Mouse (Mus musculus): ENCODE measurements around the gene Rptor. TPM values are rescaled to one million over a fixed set of nuclear protein-coding genes. Genes with fewer than 3 reads are reported as not detected.
"Not testable (repeated sequence)": the region's sequence is repeated elsewhere in the genome, so short reads cannot be mapped to it uniquely, and the experiment has no call there.

Rptor gene
- total RNA-seq, 1 experiment from 2014 or later = 21.4 TPM

DNA sequence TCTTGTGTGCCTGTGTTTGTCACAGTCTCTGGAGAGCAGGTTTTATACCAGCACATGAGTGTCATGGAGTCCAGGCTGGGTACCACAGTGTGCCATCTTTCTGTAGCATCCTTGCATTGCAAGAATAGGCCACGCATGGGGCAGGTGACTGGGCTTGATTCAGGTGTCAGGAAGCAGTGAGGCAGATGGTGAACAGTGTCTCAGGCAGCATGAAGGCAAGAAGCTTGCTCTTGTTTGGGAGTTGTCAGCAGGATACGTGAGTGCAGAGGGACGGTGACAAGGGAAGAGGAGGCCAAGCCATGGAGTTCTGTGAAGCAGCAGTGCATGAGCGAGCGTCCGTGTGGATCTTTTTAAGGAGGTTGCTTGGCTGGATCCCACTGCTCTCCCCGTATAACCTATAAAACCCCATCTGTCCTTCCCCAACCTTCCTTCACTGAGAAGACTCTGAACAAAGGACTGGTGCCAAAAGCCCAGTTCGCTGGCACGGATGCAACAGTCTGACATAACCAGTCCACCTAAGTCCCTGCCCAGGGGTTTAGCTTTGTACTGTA lies 39.2 kb downstream of the Rptor start:
- no peak for ATAC-seq (ENCODE audit: extremely low read depth, insufficient number of reproducible peaks, low FRiP score, poor library complexity, severe bottlenecking)

DNA sequence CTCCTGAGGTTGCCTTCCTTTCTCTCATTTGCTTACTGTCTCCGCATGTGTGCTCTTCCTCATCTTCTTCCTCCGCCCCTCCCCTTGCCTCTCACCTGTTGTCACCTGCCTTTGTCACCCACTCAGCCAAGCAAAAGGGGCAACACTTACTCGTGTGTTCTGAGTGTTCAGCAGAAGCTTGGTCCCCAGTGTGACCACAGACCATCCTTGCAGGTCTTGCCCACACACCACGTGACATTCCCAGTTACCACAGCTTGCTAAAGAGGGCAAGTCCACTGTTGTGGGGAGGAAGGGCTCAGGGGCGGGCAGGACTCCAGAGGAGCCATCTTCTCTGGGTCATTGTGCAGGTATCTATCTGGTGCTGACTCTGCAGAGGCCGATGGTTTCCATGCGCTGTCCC lies 40.6 kb downstream of the Rptor start:
- ATAC-seq (ENCODE audit: extremely low read depth, insufficient number of reproducible peaks, low FRiP score, poor library complexity, severe bottlenecking) = no peak

DNA sequence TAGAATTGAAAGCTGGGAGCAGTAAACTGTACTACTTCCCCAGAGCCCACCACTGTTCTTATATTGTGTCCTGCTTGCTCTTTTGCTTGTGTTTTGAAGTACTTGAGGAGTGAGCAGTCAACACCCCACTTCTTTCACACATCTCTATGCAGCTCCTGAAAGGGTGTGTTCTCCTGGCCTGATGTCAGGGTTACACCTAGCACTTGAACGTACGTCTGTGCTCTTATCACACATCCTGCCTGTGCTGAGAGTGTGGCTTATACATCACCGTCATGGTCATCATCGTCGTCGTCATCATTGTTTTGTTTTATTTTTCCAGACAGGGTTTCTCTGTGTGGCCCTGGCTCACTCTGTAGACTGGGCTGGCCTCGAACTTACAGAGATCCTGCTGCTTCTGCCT lies 41.4 kb downstream of the Rptor start:
- ATAC-seq (ENCODE audit: extremely low read depth, insufficient number of reproducible peaks, low FRiP score, poor library complexity, severe bottlenecking) = no peak

DNA sequence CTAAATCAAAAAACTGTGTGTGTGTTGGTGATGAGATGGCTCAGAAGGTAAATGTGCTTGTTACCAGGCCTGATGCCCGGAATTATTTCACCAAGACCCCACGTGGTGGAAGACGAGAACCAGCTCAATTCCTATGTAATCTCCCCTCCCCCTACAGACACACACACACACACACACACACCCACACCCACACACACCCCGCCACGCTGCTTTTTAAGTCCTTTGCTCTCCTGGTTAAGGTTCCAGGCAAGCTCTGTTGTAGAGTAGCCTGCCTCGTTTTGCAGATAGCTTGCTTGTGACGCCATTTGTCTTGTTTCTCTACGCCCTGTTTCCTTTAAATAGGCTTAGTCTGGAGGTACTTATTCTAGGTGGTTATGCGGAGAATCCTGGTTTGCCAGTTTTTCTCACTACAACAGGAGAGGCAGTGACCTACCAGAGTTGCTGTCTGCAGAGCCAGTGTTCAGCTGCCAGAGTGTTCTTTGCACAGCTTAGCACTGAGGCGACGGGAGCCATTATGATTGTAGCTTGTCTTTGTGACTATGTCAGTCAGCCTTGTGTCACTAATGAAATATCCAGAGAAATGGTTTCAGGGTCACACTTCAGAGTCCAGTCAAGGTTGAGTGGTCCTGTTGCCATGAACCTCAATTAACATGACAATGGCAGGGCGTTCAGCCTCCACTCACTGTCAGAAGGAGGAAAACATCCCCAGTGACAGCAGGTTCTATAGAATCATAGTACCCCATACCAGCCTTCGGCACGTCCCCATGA lies 42.1 kb downstream of the Rptor start:
- no peak for ATAC-seq (ENCODE audit: extremely low read depth, insufficient number of reproducible peaks, low FRiP score, poor library complexity, severe bottlenecking)

DNA sequence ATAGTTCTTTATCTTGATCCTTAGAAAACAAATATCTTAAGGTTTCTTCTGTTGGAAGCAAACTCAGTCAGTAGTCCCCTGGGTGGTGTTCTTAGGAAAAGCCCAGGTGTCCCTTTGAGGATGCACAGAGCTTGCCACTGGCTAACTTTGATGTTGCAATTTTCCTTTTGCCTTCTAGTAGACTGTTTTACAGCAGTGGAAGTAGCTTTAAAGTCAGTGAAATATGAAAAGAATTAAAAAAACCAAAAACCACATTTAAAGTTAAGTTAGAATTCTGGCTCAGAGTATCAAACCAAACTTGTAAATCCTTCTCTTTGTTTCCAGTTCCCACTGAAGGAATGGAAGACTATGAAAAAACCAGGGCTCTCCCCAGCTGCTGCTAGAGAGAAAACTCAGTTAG lies 47.8 kb downstream of the Rptor start:
- no peak for ATAC-seq (ENCODE audit: extremely low read depth, insufficient number of reproducible peaks, low FRiP score, poor library complexity, severe bottlenecking)

DNA sequence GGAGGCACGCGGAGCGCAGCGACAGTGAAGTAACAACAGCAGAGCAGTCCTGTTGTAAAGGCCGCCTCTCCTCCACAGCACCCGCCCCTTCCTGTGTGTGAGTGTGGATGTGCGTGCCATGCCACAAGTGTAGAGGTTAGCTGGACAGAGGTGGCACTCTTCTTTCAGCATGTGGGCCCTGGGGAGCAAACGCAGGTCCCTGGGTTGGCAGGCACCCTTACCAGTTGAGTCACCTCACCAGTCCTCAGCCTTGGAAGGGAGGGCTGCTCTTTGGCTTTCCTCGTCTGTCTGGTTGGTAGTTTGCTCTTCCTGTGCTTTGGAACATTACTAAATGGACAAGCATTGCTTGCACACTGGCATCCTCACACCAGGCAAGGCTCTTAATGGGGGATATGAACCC lies 50.6 kb downstream of the Rptor start:
- no peak for ATAC-seq (ENCODE audit: extremely low read depth, insufficient number of reproducible peaks, low FRiP score, poor library complexity, severe bottlenecking)

DNA sequence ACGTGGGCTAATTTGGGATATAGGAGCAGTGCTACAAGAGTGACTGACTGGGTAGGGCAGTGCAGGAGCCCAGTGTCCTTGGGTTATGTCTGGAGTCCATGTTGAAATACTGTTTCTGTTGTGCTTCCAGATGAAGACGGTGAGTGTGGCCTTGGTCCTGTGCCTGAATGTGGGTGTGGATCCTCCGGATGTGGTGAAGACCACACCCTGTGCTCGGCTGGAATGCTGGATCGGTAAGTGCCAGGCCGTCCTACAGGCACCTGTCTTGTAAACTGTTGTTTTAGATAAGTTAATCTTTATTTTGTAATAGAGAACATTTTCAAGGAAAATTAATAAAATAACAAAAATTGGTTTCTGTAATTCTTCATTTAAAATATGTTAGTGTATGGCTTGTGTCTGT lies 54.8 kb downstream of the Rptor start:
- no peak for ATAC-seq (ENCODE audit: extremely low read depth, insufficient number of reproducible peaks, low FRiP score, poor library complexity, severe bottlenecking)

DNA sequence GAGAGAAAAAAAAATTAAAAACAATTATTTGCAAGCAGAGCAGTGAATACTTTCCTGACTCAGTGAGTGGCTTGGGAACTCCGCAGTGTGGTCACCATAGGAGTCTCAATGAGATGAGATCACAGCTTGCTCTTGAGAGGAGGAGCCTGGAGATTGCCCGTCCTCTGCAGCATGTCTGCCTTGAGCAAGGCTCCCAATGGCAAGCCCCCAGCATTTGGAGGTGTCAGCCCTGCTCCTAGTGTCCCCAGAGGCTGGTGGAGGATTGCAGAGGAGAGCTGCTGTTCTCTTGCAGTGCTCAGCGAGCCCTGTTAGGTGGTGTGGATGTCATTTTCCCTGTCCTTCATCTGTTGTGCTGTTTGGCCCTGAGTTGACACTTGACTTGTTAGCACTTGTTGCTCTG lies 56.6 kb downstream of the Rptor start:
- ATAC-seq (ENCODE audit: extremely low read depth, insufficient number of reproducible peaks, low FRiP score, poor library complexity, severe bottlenecking) = no peak

DNA sequence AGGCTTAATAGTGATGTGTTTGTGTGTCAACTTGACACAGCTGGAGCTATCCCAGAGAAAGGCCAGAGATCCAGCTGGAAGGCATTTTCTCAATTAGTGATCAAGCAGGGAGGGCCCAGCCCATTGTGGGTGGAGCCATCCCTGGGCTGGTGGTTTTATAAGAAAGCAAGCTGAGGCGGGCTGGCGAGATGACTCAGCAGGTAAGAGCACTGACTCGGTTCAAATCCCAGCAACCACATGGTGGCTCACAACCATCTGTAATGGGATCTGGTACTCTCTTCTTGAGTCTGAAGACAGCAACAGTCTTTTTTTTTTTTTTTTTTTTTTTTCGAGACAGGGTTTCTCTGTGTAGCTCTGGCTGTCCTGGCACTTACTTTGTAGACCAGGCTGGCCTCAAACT lies 58.8 kb downstream of the Rptor start:
- ATAC-seq (ENCODE audit: extremely low read depth, insufficient number of reproducible peaks, low FRiP score, poor library complexity, severe bottlenecking) = not testable (repeated sequence)

DNA sequence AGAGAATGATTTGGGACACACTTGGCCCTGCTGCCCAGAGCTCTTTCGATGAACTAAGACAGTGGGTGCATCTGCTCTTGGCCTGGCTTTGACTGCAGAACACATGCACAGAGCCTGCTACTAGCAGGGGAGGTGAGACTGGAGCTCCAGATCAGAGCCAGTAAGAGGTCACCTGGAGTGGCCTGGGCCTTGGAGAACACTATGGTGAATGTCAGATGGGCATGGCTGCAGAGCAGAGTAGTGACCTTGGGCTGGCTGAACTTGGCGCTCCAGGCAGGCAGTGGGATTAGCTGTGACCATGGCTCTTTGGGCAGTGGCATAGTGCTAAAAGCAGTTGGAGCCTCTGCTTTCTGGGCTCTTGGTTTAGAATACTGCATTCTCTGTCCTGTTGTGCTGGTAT lies 61.2 kb downstream of the Rptor start:
- no peak for ATAC-seq (ENCODE audit: extremely low read depth, insufficient number of reproducible peaks, low FRiP score, poor library complexity, severe bottlenecking)

DNA sequence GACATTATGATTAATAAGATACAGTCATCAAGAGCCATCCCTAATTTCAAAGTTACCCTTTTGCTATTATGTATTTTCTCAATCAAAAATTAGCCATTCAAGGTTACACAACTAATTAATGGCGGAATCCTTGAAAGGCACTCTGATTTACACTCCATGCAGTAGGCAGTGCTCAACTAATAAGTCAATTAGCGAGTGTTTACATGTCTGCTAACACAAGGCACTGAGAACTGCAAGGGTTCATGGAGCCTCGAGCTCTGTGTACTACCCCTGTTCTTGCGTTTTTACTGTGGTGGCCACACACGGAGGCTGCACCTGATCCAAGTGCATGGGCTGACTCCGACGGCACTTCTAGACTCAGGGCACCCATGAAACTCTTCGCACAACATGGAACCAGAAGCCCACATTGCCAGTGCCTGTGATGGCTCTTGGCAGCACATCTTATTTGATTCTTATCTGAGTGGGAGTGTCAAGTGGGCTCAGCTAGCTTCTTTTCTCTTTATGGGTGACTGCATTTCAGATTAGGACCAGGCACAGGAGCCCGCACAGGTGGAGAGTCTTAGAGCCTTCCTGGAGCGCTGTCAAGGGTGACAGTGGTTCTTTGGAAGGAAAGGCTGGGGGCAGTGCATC lies 62.1 kb downstream of the Rptor start:
- no peak for ATAC-seq (ENCODE audit: extremely low read depth, insufficient number of reproducible peaks, low FRiP score, poor library complexity, severe bottlenecking)

DNA sequence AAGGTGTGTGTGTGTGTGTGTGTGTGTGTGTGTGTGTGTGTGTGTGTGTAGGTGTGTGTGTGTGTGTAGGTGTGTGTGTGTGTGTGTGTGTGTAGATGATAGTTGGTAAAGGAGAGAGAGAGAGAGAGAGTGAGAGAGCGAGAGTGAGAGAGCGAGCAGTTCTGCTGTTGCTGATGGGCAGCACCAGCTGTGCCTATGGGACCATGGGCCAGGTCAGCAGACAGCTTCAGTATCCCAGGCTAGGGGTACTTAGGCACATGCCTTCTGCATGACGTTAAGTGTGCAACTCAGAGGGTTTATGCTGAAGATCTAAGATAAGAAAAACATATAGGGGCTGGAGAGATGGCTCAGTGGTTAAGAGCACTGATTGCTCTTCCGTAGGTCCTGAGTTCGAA lies 62.6 kb downstream of the Rptor start:
- ATAC-seq (ENCODE audit: extremely low read depth, insufficient number of reproducible peaks, low FRiP score, poor library complexity, severe bottlenecking) = no peak

DNA sequence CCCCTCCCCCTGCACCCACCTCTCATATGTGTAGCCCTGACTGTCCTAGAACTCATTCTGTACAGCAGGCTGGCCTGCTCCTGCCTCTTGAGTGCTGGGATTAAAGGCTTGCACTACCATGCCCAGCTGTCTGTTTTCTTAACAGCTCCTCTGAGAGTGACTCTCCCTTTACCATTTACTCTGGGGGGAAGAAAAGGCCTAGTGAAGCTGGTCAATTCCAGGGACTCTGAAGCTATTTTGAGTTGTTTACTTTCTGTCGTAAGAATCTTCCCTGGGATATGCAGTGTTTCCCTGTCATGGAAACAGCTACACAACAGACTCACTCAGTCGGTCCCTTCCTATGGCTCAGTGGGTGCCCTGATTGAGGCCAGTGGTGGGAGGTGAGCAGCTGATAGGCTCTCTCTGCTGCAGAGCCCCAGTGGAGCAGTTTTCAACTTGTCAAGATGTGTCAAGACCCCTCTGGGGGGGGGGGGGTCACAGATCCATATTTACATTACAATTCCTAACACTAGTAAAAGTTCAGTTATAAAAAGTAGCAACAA lies 63.9 kb downstream of the Rptor start:
- no peak for ATAC-seq (ENCODE audit: extremely low read depth, insufficient number of reproducible peaks, low FRiP score, poor library complexity, severe bottlenecking)

DNA sequence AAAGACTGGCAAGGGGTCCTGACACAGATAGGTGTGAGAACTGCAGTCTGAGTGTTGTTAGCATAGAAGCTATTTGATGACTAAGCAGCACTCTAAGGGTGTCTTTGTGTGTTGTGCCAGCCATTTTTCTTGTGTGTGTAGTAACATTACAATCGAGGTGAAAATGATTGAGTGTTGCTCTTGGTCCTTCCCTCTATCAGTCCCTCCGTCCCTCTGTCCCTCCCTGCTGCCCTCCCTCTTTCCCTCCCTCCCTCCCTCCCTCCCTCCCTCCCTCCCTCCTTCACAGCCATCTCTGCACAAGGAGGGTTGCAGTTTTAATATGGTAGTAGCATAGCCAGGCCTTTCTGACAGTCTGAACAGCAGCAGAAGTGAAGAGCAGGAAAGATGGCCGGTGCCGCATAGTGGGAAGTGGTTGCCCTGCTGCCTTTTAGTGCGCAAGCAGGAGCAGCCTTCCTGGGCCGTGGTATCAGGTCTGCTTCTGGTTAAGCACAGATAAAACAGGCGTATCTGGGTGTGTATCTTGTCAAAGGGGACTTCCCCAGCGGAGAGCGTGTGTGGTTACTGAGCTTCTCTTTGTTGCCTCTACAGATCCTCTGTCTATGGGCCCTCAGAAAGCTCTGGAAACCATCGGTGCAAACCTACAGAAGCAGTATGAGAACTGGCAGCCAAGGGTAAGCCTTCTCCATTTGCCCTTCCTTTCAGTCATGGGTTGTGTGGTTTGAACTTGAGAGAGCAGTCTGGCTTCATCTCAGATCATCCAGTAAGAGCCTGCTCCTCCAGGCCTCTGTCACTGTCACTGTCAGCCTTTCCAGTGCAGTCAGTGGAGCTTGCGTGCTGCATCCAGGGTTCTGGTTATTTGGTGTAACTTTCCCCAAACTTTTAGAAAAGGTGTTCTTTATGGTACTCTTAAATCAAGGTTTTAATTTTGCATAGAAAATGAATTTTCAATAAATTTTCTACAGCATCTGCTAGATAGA lies 68.3 kb downstream of the Rptor start:
- ATAC-seq (ENCODE audit: extremely low read depth, insufficient number of reproducible peaks, low FRiP score, poor library complexity, severe bottlenecking) = peak; percentile 59

DNA sequence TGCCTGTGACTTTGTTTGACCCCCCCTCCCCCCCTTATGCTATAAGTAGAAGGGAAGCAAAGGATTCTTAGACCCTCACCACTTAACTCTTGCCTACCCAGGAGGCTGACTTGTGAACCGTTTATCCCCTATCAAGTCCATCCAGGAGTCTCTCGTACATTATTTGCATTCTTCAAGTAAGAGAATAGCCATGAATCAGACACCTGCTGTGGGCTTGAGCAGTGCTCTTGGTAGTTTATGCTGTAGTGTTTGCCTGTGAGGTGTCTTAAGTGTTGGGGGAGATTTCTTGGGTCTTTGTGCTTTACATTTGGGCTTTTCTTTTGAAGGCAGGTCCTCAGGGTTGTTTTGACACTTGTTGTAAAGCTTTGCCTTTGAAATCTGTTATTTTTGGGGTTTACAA lies 69.3 kb downstream of the Rptor start:
- no peak for ATAC-seq (ENCODE audit: extremely low read depth, insufficient number of reproducible peaks, low FRiP score, poor library complexity, severe bottlenecking)

DNA sequence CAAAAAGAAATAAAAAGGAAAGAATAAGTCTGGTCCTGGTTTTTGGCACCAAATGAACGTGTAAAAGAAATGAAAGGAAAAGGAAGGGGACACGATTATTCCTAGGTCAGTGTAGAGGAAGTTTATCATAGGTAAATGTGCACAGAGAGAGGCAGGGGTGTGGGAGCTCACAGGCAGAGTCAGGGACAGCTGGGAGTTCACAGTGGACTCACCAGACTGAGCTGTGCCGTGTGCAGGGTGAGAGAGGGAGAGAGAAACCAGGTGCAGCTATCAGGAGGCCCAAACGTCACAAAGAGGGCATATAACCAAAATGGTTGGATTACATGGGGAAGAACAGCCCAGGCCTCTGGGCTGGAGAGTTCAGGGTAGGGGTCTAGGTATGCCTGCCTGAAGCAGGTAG lies 70.1 kb downstream of the Rptor start:
- ATAC-seq (ENCODE audit: extremely low read depth, insufficient number of reproducible peaks, low FRiP score, poor library complexity, severe bottlenecking) = no peak

DNA sequence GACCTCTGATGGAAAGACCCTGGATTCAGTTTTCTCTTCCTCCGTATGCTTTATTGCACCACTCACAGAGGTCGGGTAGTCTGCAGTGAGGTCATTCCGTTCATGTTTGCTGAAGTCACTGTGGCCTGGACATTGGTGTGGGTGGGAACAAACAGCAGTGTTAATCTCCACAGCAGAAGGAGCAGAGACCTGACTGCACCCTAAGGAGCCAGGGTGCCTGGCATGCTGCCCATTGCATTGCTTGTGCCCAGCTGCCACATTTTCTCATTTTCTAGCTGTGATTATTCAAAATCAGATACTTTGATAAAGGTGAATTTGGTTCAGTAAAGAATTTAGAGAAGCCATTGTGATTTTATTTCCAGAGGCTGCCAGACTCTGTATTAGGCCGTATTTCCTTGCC lies 72.1 kb downstream of the Rptor start:
- ATAC-seq (ENCODE audit: extremely low read depth, insufficient number of reproducible peaks, low FRiP score, poor library complexity, severe bottlenecking) = no peak

DNA sequence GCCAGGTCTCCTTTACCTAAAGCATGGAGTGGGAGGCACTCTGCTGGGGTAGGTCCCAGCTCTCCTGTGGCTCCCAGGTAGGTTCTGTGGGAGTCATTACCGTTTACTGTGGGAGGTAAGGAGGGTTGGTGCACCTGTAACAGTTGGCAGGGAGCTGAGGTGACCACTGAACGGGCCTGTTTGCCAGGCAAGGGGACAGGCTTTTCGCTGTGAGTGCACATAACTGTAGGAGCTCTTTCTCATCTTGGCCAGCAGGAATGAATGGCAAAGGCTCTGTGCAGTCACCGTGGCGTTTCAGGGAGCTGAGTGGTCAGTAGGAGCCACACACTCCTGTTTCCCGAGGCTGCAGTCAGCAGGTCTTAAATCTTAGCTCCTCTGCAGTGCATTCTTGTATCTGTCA lies 72.8 kb downstream of the Rptor start:
- ATAC-seq (ENCODE audit: extremely low read depth, insufficient number of reproducible peaks, low FRiP score, poor library complexity, severe bottlenecking) = no peak

DNA sequence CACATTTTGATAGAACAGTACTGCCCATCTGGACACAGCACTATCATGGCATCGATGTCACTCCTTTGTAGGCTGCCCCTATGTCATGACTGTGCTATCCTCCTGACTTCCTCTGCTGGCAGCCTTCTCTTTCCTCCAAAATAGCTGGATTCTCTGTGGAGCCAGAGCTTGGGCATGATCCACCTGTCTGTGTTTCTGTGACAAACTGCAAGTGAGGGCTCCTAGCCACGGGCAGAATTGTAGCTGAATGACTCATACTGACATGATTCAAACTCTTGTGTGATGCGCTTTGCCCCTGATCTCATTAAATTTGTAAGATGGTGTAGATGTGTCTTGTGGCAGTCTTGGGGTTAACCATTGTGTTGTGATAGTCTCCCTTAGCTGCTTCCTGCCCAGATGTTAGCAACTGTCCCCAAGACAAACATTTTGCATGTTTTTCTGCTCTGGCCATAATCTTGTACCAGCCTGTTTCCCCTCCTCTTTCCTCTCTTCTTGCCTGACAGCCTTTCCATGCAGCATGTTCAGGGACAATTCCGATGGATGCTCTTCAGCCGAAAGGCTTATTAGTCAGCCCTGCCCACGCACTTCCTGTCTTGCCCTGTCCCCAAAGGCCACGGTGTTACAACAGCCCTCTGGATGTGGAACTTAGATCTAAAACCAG lies 74.2 kb downstream of the Rptor start:
- ATAC-seq (ENCODE audit: extremely low read depth, insufficient number of reproducible peaks, low FRiP score, poor library complexity, severe bottlenecking) = no peak
